Mouse (Mus musculus) urinary bladder, postnatal 4 days (tissue): ENCODE data around the gene Slc18a2.
A peak's percentile ranks its signal among the peaks of the same experiment; 100 is the strongest.

Experiments used
- DNase-seq, 2 experiments: peaks; one replicate each; pipeline ENCODE4 v3.0.0; 2021 to 2022; ENCODE audit warnings: low spot score in 2 of 2

Slc18a2 gene

GRCm38 (mm10) chr19:59260718-59261442 is at the start of gene Slc18a2:
Slc18a2 (plus strand) TSS chr19:59260896.
- no peak for DNase-seq

- peak in 1 of 2 experiments; percentile 42 for DNase-seq
Observed at GRCm38 (mm10) chr19:59216891-59217290, 43.8 kb upstream of the Slc18a2 start.

GRCm38 (mm10) chr19:59218991-59219390 is 41.7 kb upstream of the Slc18a2 start, which contains the start of gene Kcnk18:
Kcnk18 (plus strand) TSS chr19:59219214.
- peak in 1 of 2 experiments; percentile 54 for DNase-seq

- no peak for DNase-seq
Observed at GRCm38 (mm10) chr19:59221131-59221530, 39.6 kb upstream of the Slc18a2 start.

- no peak for DNase-seq
Observed at GRCm38 (mm10) chr19:59228376-59228775, 32.3 kb upstream of the Slc18a2 start.

GRCm38 (mm10) chr19:59232786-59233185 is 27.9 kb upstream of the Slc18a2 start:
- peak in 1 of 2 experiments; percentile 44 for DNase-seq

- peak in 1 of 2 experiments; percentile 52 for DNase-seq
Observed at GRCm38 (mm10) chr19:59235001-59235400, 25.7 kb upstream of the Slc18a2 start.

GRCm38 (mm10) chr19:59236046-59236445 is 24.6 kb upstream of the Slc18a2 start:
- DNase-seq, result peak in 1 of 2 experiments; percentile 54

GRCm38 (mm10) chr19:59238630-59239029 is 22.1 kb upstream of the Slc18a2 start:
- DNase-seq, result no peak

- DNase-seq, result peak; percentile 74 to 83
Observed at GRCm38 (mm10) chr19:59239124-59239817, 21.4 kb upstream of the Slc18a2 start.

GRCm38 (mm10) chr19:59241987-59242386 is 18.7 kb upstream of the Slc18a2 start:
- DNase-seq, result no peak

GRCm38 (mm10) chr19:59243057-59243456 is 17.6 kb upstream of the Slc18a2 start:
- no peak for DNase-seq

GRCm38 (mm10) chr19:59248144-59248543 is 12.6 kb upstream of the Slc18a2 start:
- no peak for DNase-seq

- no peak for DNase-seq
Observed at GRCm38 (mm10) chr19:59248553-59249286, 12.0 kb upstream of the Slc18a2 start.

GRCm38 (mm10) chr19:59252651-59253050 is 8.0 kb upstream of the Slc18a2 start:
- DNase-seq, result no peak

GRCm38 (mm10) chr19:59259633-59260032 is 1.1 kb upstream of the Slc18a2 start:
- DNase-seq, result no peak

- DNase-seq, result no peak
Observed at GRCm38 (mm10) chr19:59261604-59262003, 908 bp downstream of the Slc18a2 start.

- DNase-seq, result no peak
Observed at GRCm38 (mm10) chr19:59263171-59263570, 2.5 kb downstream of the Slc18a2 start.

GRCm38 (mm10) chr19:59264838-59265532 is 4.3 kb downstream of the Slc18a2 start:
- DNase-seq, result no peak

GRCm38 (mm10) chr19:59265907-59266306 is 5.2 kb downstream of the Slc18a2 start:
- no peak for DNase-seq

GRCm38 (mm10) chr19:59267417-59267963 is 6.8 kb downstream of the Slc18a2 start:
- no peak for DNase-seq
